Mouse (Mus musculus): Measurements from ENCODE around the gene Dcaf4.

Gene Dcaf4

GRCm38 (mm10) chr12:83494196-83494595 is 26.1 kb upstream of the Dcaf4 start:
- in situ Hi-C loops (cut with MboI; ENCODE audit: unreplicated experiment in 2 of 2) = loop anchor here (5.0 to 25.0 kb wide), 4 partner anchors 379 to 1007 kb away; no protein-coding TSS in a partner anchor

DNA sequence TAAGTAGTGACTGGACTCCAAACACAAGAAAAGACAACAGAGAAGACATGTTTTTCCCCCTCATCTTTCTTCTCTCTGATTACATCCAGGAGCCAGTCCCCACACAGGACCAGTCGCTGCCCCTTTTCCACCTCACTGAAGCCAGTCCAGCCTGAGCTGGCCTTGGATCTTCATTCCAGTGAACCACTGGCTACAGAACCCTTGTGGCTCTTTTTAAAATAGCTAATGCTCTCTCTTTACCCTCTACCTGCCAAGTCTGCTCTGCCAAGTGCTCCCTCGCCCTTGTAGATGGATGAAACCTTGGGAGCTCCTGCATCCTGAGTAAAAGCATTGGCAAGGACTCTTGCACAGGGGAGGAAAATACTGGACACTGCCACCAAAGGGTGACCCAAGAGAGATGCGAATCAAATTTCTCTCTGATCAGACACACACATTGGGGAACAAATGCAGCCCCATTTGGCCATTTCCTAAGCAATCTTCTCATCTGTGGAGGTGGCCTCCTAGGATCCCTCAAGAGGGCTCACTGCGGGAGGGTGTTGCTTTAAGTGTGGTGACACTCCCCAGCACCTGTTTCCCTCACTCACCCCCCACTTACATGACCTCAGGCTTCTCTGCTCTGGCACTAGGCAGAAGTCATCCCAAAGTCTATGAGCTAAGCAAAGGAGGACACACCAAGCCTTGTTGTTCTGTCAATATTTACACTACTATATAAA is 24.9 kb upstream of the Dcaf4 start:
- in situ Hi-C loops (cut with MboI; ENCODE audit: unreplicated experiment in 2 of 2) = loop anchor here (10.0 to 25.0 kb wide), 3 partner anchors 381 to 1008 kb away; no protein-coding TSS in a partner anchor

GRCm38 (mm10) chr12:83495961-83496282 is 24.3 kb upstream of the Dcaf4 start:
- in situ Hi-C loops (cut with MboI; ENCODE audit: unreplicated experiment in 2 of 2) = loop anchor here (10.0 to 25.0 kb wide), 3 partner anchors 381 to 1009 kb away; no protein-coding TSS in a partner anchor

DNA sequence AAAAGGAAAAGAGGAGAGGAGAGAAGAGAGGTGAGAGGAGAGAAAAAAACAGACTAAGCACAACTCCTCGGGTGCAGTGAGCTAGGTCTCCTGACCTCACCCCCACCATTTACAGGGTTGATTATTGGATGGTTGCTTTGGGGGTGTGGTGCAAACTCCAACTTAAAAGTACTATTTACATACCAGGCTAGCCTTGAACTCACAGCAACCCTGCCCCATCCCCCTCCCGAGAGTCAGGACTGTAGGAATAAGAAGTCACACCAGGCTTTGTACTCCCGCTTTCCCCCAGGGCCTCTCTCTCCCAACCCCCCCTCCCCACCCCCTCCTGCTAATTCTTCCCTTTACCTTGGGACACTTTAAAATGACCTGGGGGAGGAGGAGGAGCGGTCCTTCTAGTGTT is 23.9 kb upstream of the Dcaf4 start:
- in situ Hi-C loops (cut with MboI; ENCODE audit: unreplicated experiment in 2 of 2) = loop anchor here (10.0 to 25.0 kb wide), 3 partner anchors 382 to 1009 kb away; no protein-coding TSS in a partner anchor

DNA sequence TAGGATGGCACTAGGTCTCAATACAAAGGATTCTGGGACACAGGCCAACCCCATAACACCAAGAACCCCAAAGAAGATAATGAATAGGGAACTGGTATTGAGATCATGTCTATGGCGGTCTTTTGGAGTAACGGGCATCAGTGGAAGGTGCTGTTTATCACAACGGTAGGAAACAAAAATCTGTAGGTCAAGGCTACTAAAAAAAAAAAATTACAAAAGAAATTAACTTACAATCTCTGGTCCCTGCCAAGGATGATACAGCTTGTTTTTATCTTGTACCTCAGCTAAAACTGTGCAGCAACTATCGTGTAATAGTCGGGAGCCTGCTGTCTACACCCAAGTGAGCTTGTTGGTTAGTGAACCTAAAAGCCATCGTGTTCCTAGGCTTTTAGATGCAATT is 23.5 kb upstream of the Dcaf4 start:
- in situ Hi-C loops (cut with MboI; ENCODE audit: unreplicated experiment in 2 of 2) = loop anchor here (10.0 to 25.0 kb wide), 3 partner anchors 382 to 1009 kb away; no protein-coding TSS in a partner anchor

GRCm38 (mm10) chr12:83497959-83498358 is 22.3 kb upstream of the Dcaf4 start:
- in situ Hi-C loops (cut with MboI; ENCODE audit: unreplicated experiment in 2 of 2) = loop anchor here (10.0 to 25.0 kb wide), 3 partner anchors 383 to 1011 kb away; no protein-coding TSS in a partner anchor

DNA sequence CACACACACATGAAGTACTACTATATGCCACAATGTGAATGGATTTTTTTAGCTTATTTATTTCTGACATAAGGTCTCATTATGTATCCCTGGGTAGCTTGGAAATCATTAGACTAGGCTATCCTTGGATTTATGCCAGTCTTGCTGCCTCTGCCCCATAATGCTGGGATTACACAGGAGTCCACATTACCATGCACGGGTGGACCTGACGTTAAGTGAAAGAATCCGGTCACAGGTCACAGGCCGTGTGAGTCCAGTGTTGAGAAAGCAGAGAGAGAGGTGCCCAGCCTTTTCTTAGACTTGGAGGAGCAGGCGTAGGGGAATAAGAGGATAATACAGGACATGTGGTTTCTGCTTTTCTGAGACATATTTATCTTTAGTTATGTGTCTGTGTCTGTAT is 21.0 kb upstream of the Dcaf4 start:
- in situ Hi-C loops (cut with MboI; ENCODE audit: unreplicated experiment in 2 of 2) = loop anchor here (10.0 to 25.0 kb wide), 3 partner anchors 384 to 1012 kb away; no protein-coding TSS in a partner anchor

DNA sequence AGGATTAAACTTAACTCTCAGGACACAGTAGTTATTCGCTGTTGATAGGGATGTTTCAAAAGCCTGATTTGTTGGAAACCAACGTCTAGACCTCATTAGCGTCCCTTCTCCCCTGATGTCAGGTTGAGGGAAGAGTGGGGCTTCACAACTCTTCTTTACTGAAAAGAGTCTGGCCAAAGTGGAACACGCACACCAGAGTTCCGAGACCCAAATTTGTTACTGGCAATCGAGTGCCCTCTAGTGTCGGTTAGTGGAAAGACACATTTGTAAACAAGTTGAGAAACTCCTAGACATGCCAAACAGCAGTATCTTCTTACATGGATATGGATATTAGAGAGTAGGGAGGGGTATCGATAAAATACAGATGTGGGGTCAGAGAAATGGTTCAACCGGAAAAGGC is 18.1 kb upstream of the Dcaf4 start:
- in situ Hi-C loops (cut with MboI; ENCODE audit: unreplicated experiment in 2 of 2) = loop anchor here in 1 of 2 experiments (10.0 kb wide), 1 partner anchor 1707 kb away; no protein-coding TSS in a partner anchor

DNA sequence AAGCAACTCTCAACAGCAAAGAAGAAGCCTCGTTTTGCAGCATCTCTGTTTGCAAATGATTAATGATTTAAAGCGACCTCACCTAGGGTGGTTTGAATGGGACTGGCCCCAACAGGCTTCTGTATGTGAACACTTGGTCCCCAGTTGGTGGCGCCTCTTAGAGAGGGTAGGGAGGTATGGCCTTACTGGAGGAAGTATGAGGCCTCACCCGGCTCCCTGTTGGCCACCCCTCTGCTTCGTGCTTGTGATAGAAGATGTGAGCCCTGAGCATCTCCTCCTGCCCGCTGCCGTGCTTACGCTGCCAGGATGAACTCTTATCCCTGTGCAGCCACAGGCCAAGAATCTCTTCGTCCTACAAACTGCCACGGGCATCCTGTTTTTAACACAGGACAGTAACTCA is 13.7 kb upstream of the Dcaf4 start:
- in situ Hi-C loops (cut with MboI; ENCODE audit: unreplicated experiment in 2 of 2) = loop anchor here in 1 of 2 experiments (10.0 kb wide), 1 partner anchor 1712 kb away; no protein-coding TSS in a partner anchor

DNA sequence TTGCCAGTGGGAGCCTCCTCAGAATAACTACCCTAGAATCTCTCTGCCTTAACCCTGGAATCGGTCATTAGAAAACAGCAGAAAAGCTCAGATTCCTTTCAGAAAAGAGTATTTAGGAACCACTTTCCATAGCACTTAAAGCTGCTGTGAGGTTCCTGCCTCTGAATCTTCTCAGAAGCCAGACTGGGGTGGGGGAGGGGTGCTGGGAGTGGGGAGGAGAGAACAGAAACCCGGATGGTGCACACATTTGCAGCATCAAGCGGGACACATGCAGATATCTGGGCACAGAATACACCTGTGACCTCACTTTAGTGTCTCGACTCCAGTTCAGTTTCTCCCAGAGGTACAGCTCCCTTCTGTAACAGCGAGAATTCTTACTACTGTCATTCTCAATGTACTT is 9.7 kb upstream of the Dcaf4 start:
- in situ Hi-C loops (cut with MboI; ENCODE audit: unreplicated experiment in 2 of 2) = no loop called here

DNA sequence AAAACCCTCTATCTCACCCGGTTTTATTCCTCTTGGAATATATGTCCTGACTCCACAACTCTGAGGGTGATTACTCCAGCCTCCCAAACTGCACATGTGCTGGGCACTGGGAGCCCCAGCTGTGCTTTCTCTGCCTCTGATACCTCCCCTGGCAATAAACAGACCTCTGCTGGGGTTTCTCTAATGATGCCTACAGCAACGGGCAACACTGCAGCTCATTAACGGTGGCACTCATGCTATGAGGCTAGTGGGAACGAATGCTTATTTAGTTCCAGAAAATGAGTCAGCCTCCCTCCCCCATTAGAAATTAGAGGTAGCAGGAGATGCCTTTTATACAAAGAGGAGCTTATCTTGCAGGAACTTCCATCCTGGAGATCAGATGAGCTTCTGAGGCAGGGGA is 7.5 kb upstream of the Dcaf4 start:
- in situ Hi-C loops (cut with MboI; ENCODE audit: unreplicated experiment in 2 of 2) = no loop called here

GRCm38 (mm10) chr12:83513185-83513584 is 7.1 kb upstream of the Dcaf4 start:
- in situ Hi-C loops (cut with MboI; ENCODE audit: unreplicated experiment in 2 of 2) = no loop called here

GRCm38 (mm10) chr12:83514216-83514615 is 6.0 kb upstream of the Dcaf4 start:
- in situ Hi-C loops (cut with MboI; ENCODE audit: unreplicated experiment in 2 of 2) = no loop called here

DNA sequence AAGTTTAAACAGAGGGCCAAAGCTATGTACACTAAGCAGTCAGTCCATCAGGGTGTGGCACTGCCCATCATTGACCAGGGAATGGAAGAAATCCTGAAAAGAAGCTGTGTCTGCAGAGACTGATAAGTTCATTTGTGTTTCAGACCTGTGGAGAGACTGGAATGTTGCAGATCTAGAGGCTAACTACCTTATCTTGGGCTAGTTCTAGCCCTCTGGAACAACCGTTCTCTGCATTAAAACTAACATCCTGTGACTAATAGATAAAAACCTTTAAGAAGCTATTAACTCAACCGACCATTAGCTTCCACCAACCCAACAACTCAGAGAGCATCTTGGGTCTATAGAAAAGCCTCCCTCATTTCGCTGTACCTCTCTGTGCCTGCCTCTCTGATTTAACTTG is 2.7 kb upstream of the Dcaf4 start:
- in situ Hi-C loops (cut with MboI; ENCODE audit: unreplicated experiment in 2 of 2) = no loop called here

DNA sequence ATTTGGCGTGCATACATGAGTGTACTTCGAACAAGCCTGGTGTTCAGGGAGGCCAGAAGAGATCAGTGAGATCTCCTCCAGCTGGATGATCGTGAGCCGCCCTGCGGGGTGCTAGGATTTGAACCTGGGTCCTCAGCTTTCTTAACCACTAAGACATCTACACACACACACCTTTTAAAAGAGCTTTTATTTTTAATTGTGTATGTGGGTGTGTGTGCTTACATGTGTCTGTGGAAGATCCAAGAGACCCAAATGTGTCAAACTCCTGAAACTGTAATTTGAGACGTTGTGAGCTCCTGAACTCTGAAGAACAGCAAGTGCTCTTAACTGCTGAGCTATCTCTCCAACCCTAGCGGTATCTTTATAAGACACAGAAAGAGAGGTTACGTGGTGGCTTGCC is 817 bp downstream of the Dcaf4 start:
- in situ Hi-C loops (cut with MboI; ENCODE audit: unreplicated experiment in 2 of 2) = no loop called here

- in situ Hi-C loops (cut with MboI; ENCODE audit: unreplicated experiment in 2 of 2) = no loop called here
Observed at GRCm38 (mm10) chr12:83523056-83523455, 2.8 kb downstream of the Dcaf4 start.

DNA sequence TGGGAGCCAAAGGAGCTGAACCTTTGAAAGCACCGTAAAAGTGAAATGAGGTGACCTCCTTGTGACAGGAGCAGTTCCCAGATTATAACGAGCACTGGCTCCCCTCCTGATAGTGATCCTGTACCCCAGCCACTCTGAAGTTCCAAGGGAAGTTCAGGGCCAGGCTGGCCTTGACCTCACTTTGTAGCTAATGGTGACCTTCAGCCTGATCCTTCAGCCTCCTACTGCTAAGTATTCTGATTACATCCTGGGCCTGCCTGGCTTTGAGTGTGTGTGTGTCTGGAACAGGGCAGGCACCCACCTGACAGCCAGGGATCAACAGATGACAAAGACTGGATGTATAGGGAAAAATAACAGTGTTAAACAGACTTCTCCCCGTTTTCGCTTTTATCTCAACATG is 3.6 kb downstream of the Dcaf4 start:
- in situ Hi-C loops (cut with MboI; ENCODE audit: unreplicated experiment in 2 of 2) = no loop called here

GRCm38 (mm10) chr12:83524329-83524728 is 4.1 kb downstream of the Dcaf4 start:
- in situ Hi-C loops (cut with MboI; ENCODE audit: unreplicated experiment in 2 of 2) = no loop called here

DNA sequence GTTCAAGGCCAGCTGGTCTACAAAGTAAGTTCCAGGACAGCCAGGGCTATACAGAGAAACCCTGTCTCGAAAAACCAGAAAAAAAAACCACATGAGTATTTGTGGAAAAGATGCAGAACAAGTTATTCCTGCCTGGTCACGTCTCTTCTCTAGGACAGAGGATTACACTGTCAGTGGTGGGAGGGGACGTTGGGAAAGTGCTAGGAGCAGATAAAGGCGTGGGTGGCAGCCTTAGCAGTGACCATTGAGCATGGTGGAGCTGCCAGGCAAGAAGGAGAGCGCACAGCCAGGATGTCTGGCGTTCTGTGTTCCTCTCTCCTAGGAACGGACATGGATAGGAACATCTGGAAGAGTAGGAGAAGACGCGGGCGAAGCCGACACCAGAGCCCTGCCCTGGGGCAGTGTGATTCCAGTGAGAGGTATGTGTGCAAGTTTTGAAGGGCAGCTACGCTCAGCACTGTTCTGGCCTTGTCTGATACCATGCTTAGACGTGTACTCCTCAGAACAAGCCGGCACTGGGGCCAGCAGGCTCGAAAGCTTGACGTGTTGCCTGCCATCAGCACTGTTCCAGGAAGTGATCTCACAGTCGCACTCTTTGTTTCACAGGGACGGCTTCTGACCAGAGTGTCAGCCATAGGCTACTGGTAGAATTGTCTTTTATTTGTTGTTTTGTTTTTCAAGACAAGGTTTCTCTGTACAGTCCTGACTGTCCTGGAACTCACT is 5.7 kb downstream of the Dcaf4 start:
- in situ Hi-C loops (cut with MboI; ENCODE audit: unreplicated experiment in 2 of 2) = no loop called here

- in situ Hi-C loops (cut with MboI; ENCODE audit: unreplicated experiment in 2 of 2) = no loop called here
Observed at GRCm38 (mm10) chr12:83527816-83528215, 7.5 kb downstream of the Dcaf4 start.

DNA sequence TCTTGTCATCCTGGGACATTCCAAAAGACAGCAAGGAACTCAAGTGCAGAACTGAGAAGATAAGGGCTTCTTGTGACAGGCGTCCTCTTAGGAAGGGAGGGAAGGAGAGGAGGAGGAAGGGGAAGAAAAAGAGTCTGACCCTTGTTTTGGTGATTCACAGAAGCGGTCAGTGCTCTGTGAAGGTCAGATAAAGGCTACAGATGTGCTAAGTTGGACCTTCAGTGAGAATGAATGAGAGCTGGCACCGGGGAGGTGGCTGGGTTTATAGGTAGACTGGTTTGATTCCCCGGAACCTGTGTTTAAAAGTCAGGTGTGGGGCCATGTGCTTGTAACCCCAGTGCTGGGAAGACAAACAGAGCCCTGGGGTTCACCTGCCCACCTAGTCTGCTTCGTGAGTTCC is 8.4 kb downstream of the Dcaf4 start:
- in situ Hi-C loops (cut with MboI; ENCODE audit: unreplicated experiment in 2 of 2) = no loop called here

DNA sequence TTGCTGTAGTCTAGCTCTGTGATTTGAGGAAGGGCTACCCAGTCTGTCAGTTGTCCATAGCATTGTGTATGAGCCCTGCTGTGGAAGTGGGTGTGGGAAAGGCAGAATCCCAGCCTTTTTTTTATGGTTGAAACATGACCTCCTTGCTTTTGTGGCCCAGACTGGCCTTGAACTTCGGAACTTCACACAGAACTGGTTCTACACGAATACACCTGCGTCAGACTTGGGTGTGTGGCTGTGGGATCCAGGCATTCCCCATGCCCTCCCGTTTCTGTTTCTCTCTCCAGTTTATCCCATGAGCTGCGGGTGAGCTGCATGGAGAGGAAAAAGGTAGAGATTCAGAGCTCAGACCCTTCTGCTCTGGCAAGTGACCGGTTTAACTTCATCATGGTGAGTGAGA is 11.7 kb downstream of the Dcaf4 start:
- in situ Hi-C loops (cut with MboI; ENCODE audit: unreplicated experiment in 2 of 2) = no loop called here
